Mouse (Mus musculus): Measurements from ENCODE around the gene Garnl3. TPM values are rescaled to one million over a fixed set of nuclear protein-coding genes. Genes with fewer than 3 reads are reported as not detected.

The Garnl3 gene
- polyA plus RNA-seq, 1 experiment from 2014 or later: 16.6 TPM

- no peak overlapping the region for H3K4me3 ChIP-seq (replicated peaks; ENCODE audit: low read length)
- H3K4me1 ChIP-seq (ENCODE audit: control insufficient read depth, insufficient read depth, low read length): no peaks in the 10 kb centered on the region
- H3K9me3 ChIP-seq (replicated peaks; ENCODE audit: control insufficient read depth, low read length): no peaks in the 10 kb centered on the region
- 81% methylated on average over 7 of the region's 7 CpGs for WGBS
- no peaks in the 10 kb centered on the region for H3K27me3 ChIP-seq (ENCODE audit: control insufficient read depth, insufficient read depth, low read length)
- H3K9ac ChIP-seq (ENCODE audit: low read length): no peak overlapping the region
- H3K4me2 ChIP-seq (ENCODE audit: low read depth, low read length): no peak overlapping the region
- ATAC-seq (ENCODE audit: insufficient read depth, low FRiP score): no peak
- no peaks in the 10 kb centered on the region for H3K36me3 ChIP-seq (ENCODE audit: control insufficient read depth, insufficient read depth, low read length)
- no peak overlapping the region for H3K27ac ChIP-seq (ENCODE audit: low read length)
These were observed 129.3 kb downstream of the Garnl3 start for GRCm38 (mm10) chr2:33002144-33002543.

GRCm38 (mm10) chr2:32999752-33000151 is 131.7 kb downstream of the Garnl3 start:
- no peaks in the 10 kb centered on the region for H3K27me3 ChIP-seq (ENCODE audit: control insufficient read depth, insufficient read depth, low read length)
- no peaks in the 10 kb centered on the region for H3K4me1 ChIP-seq (ENCODE audit: control insufficient read depth, insufficient read depth, low read length)
- 88% methylated on average over 2 of the region's 2 CpGs for WGBS
- no peak overlapping the region for H3K4me3 ChIP-seq (replicated peaks; ENCODE audit: low read length)
- H3K27ac ChIP-seq (ENCODE audit: low read length): no peak overlapping the region
- H3K9me3 ChIP-seq (replicated peaks; ENCODE audit: control insufficient read depth, low read length): no peaks in the 10 kb centered on the region
- no peaks in the 10 kb centered on the region for H3K36me3 ChIP-seq (ENCODE audit: control insufficient read depth, insufficient read depth, low read length)
- H3K9ac ChIP-seq (ENCODE audit: low read length): no peak overlapping the region
- no peak for ATAC-seq (ENCODE audit: insufficient read depth, low FRiP score)
- H3K4me2 ChIP-seq (ENCODE audit: low read depth, low read length): no peak overlapping the region

GRCm38 (mm10) chr2:32997792-32998191 is 133.7 kb downstream of the Garnl3 start:
- WGBS: 79% methylated on average over 4 of the region's 4 CpGs
- no peaks in the 10 kb centered on the region for H3K4me1 ChIP-seq (ENCODE audit: control insufficient read depth, insufficient read depth, low read length)
- no peaks in the 10 kb centered on the region for H3K9me3 ChIP-seq (replicated peaks; ENCODE audit: control insufficient read depth, low read length)
- no peak overlapping the region for H3K9ac ChIP-seq (ENCODE audit: low read length)
- H3K27me3 ChIP-seq (ENCODE audit: control insufficient read depth, insufficient read depth, low read length): no peaks in the 10 kb centered on the region
- H3K4me2 ChIP-seq (ENCODE audit: low read depth, low read length): no peak overlapping the region
- no peaks in the 10 kb centered on the region for H3K36me3 ChIP-seq (ENCODE audit: control insufficient read depth, insufficient read depth, low read length)
- H3K4me3 ChIP-seq (replicated peaks; ENCODE audit: low read length): no peak overlapping the region
- no peak overlapping the region for H3K27ac ChIP-seq (ENCODE audit: low read length)
- no peak for ATAC-seq (ENCODE audit: insufficient read depth, low FRiP score)

- no peak for ATAC-seq (ENCODE audit: insufficient read depth, low FRiP score)
- 86% methylated on average over 6 of the region's 6 CpGs for WGBS
- Histone ChIP-seq H3K27ac (ENCODE audit: low read length) (no peak overlapping the region), H3K4me2 (ENCODE audit: low read depth, low read length) (no peak overlapping the region), H3K9ac (ENCODE audit: low read length) (no peak overlapping the region), H3K4me1 (ENCODE audit: control insufficient read depth, insufficient read depth, low read length) (no peaks in the 10 kb centered on the region), H3K27me3 (ENCODE audit: control insufficient read depth, insufficient read depth, low read length) (no peaks in the 10 kb centered on the region), H3K4me3 (replicated peaks; ENCODE audit: low read length) (no peak overlapping the region), H3K9me3 (replicated peaks; ENCODE audit: control insufficient read depth, low read length) (no peaks in the 10 kb centered on the region), H3K36me3 (ENCODE audit: control insufficient read depth, insufficient read depth, low read length) (no peaks in the 10 kb centered on the region)
These were observed 134.4 kb downstream of the Garnl3 start for GRCm38 (mm10) chr2:32997081-32997480.

GRCm38 (mm10) chr2:32992130-32992529 is 139.3 kb downstream of the Garnl3 start:
- WGBS: 67% methylated on average over 6 of the region's 6 CpGs
- Histone ChIP-seq H3K36me3 (ENCODE audit: control insufficient read depth, insufficient read depth, low read length) (no peaks in the 10 kb centered on the region), H3K9me3 (replicated peaks; ENCODE audit: control insufficient read depth, low read length) (no peaks in the 10 kb centered on the region), H3K4me3 (replicated peaks; ENCODE audit: low read length) (no peak overlapping the region), H3K27me3 (ENCODE audit: control insufficient read depth, insufficient read depth, low read length) (no peaks in the 10 kb centered on the region), H3K4me2 (ENCODE audit: low read depth, low read length) (no peak overlapping the region), H3K27ac (ENCODE audit: low read length) (no peak overlapping the region), H3K9ac (ENCODE audit: low read length) (no peak overlapping the region), H3K4me1 (ENCODE audit: control insufficient read depth, insufficient read depth, low read length) (no peaks in the 10 kb centered on the region)
- ATAC-seq (ENCODE audit: insufficient read depth, low FRiP score): no peak

- Histone ChIP-seq H3K4me1 (ENCODE audit: control insufficient read depth, insufficient read depth, low read length) (no peaks in the 10 kb centered on the region), H3K27me3 (ENCODE audit: control insufficient read depth, insufficient read depth, low read length) (no peaks in the 10 kb centered on the region), H3K9me3 (replicated peaks; ENCODE audit: control insufficient read depth, low read length) (no peaks in the 10 kb centered on the region), H3K4me3 (replicated peaks; ENCODE audit: low read length) (no peak overlapping the region), H3K9ac (ENCODE audit: low read length) (no peak overlapping the region), H3K36me3 (ENCODE audit: control insufficient read depth, insufficient read depth, low read length) (no peaks in the 10 kb centered on the region), H3K27ac (ENCODE audit: low read length) (no peak overlapping the region), H3K4me2 (ENCODE audit: low read depth, low read length) (no peak overlapping the region)
- WGBS: 64% methylated on average over 13 of the region's 13 CpGs
- no peak for ATAC-seq (ENCODE audit: insufficient read depth, low FRiP score)
These were observed 141.2 kb downstream of the Garnl3 start for GRCm38 (mm10) chr2:32990167-32990832.

GRCm38 (mm10) chr2:32989376-32989775 is 142.1 kb downstream of the Garnl3 start:
- H3K9me3 ChIP-seq (replicated peaks; ENCODE audit: control insufficient read depth, low read length): no peaks in the 10 kb centered on the region
- H3K4me1 ChIP-seq (ENCODE audit: control insufficient read depth, insufficient read depth, low read length): no peaks in the 10 kb centered on the region
- H3K27ac ChIP-seq (ENCODE audit: low read length): no peak overlapping the region
- H3K36me3 ChIP-seq (ENCODE audit: control insufficient read depth, insufficient read depth, low read length): no peaks in the 10 kb centered on the region
- no peak overlapping the region for H3K9ac ChIP-seq (ENCODE audit: low read length)
- H3K4me2 ChIP-seq (ENCODE audit: low read depth, low read length): no peak overlapping the region
- ATAC-seq (ENCODE audit: insufficient read depth, low FRiP score): no peak
- 54% methylated on average over 3 of the region's 3 CpGs for WGBS
- H3K27me3 ChIP-seq (ENCODE audit: control insufficient read depth, insufficient read depth, low read length): no peaks in the 10 kb centered on the region
- no peak overlapping the region for H3K4me3 ChIP-seq (replicated peaks; ENCODE audit: low read length)

GRCm38 (mm10) chr2:32985844-32986243 is 145.6 kb downstream of the Garnl3 start:
- Histone ChIP-seq H3K4me1 (ENCODE audit: control insufficient read depth, insufficient read depth, low read length) (peaks cover 11% of the 10 kb centered on the region), H3K4me3 (replicated peaks; ENCODE audit: low read length) (no peak overlapping the region), H3K9me3 (replicated peaks; ENCODE audit: control insufficient read depth, low read length) (no peaks in the 10 kb centered on the region), H3K36me3 (ENCODE audit: control insufficient read depth, insufficient read depth, low read length) (no peaks in the 10 kb centered on the region), H3K27ac (ENCODE audit: low read length) (no peak overlapping the region), H3K27me3 (ENCODE audit: control insufficient read depth, insufficient read depth, low read length) (no peaks in the 10 kb centered on the region), H3K9ac (ENCODE audit: low read length) (no peak overlapping the region), H3K4me2 (ENCODE audit: low read depth, low read length) (no peak overlapping the region)
- no peak for ATAC-seq (ENCODE audit: insufficient read depth, low FRiP score)
- WGBS: 49% methylated on average over 8 of the region's 8 CpGs

- H3K27me3 ChIP-seq (ENCODE audit: control insufficient read depth, insufficient read depth, low read length): no peaks in the 10 kb centered on the region
- no peaks in the 10 kb centered on the region for H3K36me3 ChIP-seq (ENCODE audit: control insufficient read depth, insufficient read depth, low read length)
- ATAC-seq (ENCODE audit: insufficient read depth, low FRiP score): no peak
- no peaks in the 10 kb centered on the region for H3K9me3 ChIP-seq (replicated peaks; ENCODE audit: control insufficient read depth, low read length)
- WGBS: 35% methylated on average over 6 of the region's 6 CpGs
- H3K27ac ChIP-seq (ENCODE audit: low read length): no peak overlapping the region
- no peak overlapping the region for H3K4me3 ChIP-seq (replicated peaks; ENCODE audit: low read length)
- H3K9ac ChIP-seq (ENCODE audit: low read length): no peak overlapping the region
- H3K4me2 ChIP-seq (ENCODE audit: low read depth, low read length): no peak overlapping the region
- peaks cover 14% of the 10 kb centered on the region for H3K4me1 ChIP-seq (ENCODE audit: control insufficient read depth, insufficient read depth, low read length)
These were observed 147.8 kb downstream of the Garnl3 start for GRCm38 (mm10) chr2:32983617-32984016.
